21 mouse cellular contexts compared by ENCODE assay signal in the genomic region with DNA sequence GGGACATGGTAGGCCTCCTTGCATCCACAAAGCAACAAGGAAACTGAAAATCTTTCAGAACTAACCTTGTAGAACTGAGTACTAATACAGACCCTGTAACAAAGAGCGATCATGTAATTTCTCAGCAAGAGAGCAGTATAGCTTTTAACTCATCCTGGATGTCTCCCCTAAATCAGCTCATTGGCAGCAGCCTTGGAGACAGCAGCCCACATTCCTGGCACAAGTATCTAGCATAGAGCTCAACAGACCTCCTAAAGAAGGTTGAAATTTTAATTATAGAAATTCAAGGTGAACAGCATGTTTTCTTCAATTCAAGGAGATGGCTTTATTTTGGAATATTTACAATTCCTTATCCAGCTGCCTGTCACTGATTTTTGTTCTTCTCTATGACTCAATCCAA. TPM values are rescaled to one million over a fixed set of nuclear protein-coding genes. Genes with fewer than 3 reads are reported as not detected.
"Had no signal": no experiment of that assay in that cellular context is flagged by ENCODE, and none has a peak within 500 bp of the region (broad histone marks: within the 10 kb centered on the region; RNA-seq: fewer than 3 reads in every experiment).

No protein-coding gene starts in this region.

- H3K27ac ChIP-seq: limb, embryonic 10.5 days; liver, embryonic 15.5 days; midbrain, embryonic 13.5 days; stomach, embryonic 15.5 days had no signal

- H3K4me3 ChIP-seq: limb, embryonic 10.5 days; liver, embryonic 15.5 days; midbrain, embryonic 13.5 days; stomach, embryonic 15.5 days had no signal

- DNase-seq: kidney, adult 8-10 months; kidney, postnatal 25 days; lung, adult 2 months; lung, postnatal 36 days; thymus, postnatal 36 days had no signal

RNA-seq across cellular contexts. Expression of gene Panx3, which starts 12.1 kb away (rescaled TPM):
- total RNA-seq: layer of hippocampus, adult 8-10 months; megakaryocyte progenitor cell, adult 5-6 weeks; midbrain, postnatal 0 days had no signal
- polyA plus RNA-seq: inflammation-experienced regulatory T-cells, adult 6 months; intestine, postnatal 0 days; kidney, embryonic 16.5 days; limb, embryonic 10.5 days; liver, embryonic 11.5 days; liver, embryonic 15.5 days; lung, adult 2 months; midbrain, embryonic 13.5 days; neural tube, embryonic 14.5 days; spleen, adult 2 months; stomach, embryonic 15.5 days; thymus, postnatal 0 days had no signal

RNA-seq across cellular contexts. Expression of gene Olfr160, which starts 34.9 kb away (rescaled TPM):
- total RNA-seq: layer of hippocampus, adult 8-10 months; megakaryocyte progenitor cell, adult 5-6 weeks; midbrain, postnatal 0 days had no signal
- polyA plus RNA-seq: inflammation-experienced regulatory T-cells, adult 6 months; intestine, postnatal 0 days; kidney, embryonic 16.5 days; limb, embryonic 10.5 days; limb, embryonic 14.5 days; liver, embryonic 11.5 days; liver, embryonic 15.5 days; lung, adult 2 months; lung, postnatal 0 days; midbrain, embryonic 13.5 days; midbrain, postnatal 0 days; neural tube, embryonic 14.5 days; spleen, adult 2 months; stomach, embryonic 15.5 days; thymus, postnatal 0 days had no signal
